Mouse (Mus musculus) lung, embryonic 14.5 days (tissue): ENCODE data around the gene Itga2b. TPM values are rescaled to one million over a fixed set of nuclear protein-coding genes. Genes with fewer than 3 reads are reported as not detected.

ENCODE experiments used
- ATAC-seq: fragments of 200-750 bp; cut with Nextera tagmentation; 2 replicates; pipeline ENCODE4 v1.8.0; 2017; ENCODE audit warnings: mild to moderate bottlenecking, moderate TSS enrichment, moderate library complexity; ENCODE audit not compliant: insufficient read depth
- DNase-seq: peaks from one replicate; pipeline ENCODE4 v3.0.0-alpha.2; 2015
- H3K27ac ChIP-seq: fragments of 300-500 bp; sonication (generic); 2 replicates; pipeline ENCODE4 v1.5.1; 2014; ENCODE audit warnings: low read depth, mild to moderate bottlenecking, moderate library complexity
- H3K27me3 ChIP-seq: fragments of 300-500 bp; sonication (generic); 2 replicates; pipeline ENCODE4 v1.6.1; 2014; ENCODE audit warnings: low read length, control low read depth; ENCODE audit not compliant: insufficient read depth
- H3K36me3 ChIP-seq: fragments of 300-500 bp; sonication (generic); 2 replicates; pipeline ENCODE4 v1.6.1; 2014; ENCODE audit warnings: control low read depth; ENCODE audit not compliant: insufficient read depth
- H3K4me1 ChIP-seq: fragments of 300-500 bp; sonication (generic); 2 replicates; pipeline ENCODE4 v1.6.1; 2014; ENCODE audit warnings: antibody characterized with exemption, control low read depth; ENCODE audit not compliant: insufficient read depth
- H3K4me2 ChIP-seq: fragments of 300-500 bp; sonication (generic); 2 replicates; pipeline ENCODE4 v1.6.1; 2014; ENCODE audit warnings: mild to moderate bottlenecking
- H3K4me3 ChIP-seq: fragments of 300-500 bp; sonication (generic); 2 replicates; pipeline ENCODE4 v1.5.1; 2014; ENCODE audit warnings: low read depth, low read length
- H3K9ac ChIP-seq: fragments of 300-500 bp; sonication (generic); 2 replicates; pipeline ENCODE4 v1.6.1; 2014
- H3K9me3 ChIP-seq: fragments of 300-500 bp; sonication (generic); 2 replicates; pipeline ENCODE4 v1.6.1; 2016; ENCODE audit warnings: low read depth, low read length, control low read depth
- CTCF ChIP-seq: IDR thresholded peaks from 2 replicates; pipeline ENCODE4 v1.5.1; 2016; ENCODE audit warnings: antibody characterized with exemption, low read depth
- WGBS: fragments of 180-500 bp; shearing (Covaris S2); extraction: QIAGEN DNeasy Blood & Tissue Kit; methylation state at CpG from one replicate; pipeline ENCODE4 v1.1.7; 2014; 5-methylcytosine and 5-hydroxymethylcytosine counted together
- microRNA-seq: library from miRNA; unstranded; fragments of <30 nt; microRNA quantifications from one replicate; pipeline ENCODE4, GENCODE M21; 2016; ENCODE audit warnings: borderline number of aligned reads
- polyA plus RNA-seq: library from polyadenylated mRNA; unstranded; fragments of >200 nt; fragmentation: Nextera tagmentation; extraction: Ambion mirVana; gene quantifications from 2 replicates; pipeline ENCODE4 v1.2.1, GENCODE M21; 2014

Gene Itga2b
- polyA plus RNA-seq, 1 experiment from 2014 or later, result 10.1 TPM

- Histone ChIP-seq H3K27me3 (peaks cover 11% of the 10 kb centered on the region; the same call in 1 of the 2 replicates), H3K4me3 (peak overlapping the region; percentile 80), H3K4me1 (peaks cover 7% of the 10 kb centered on the region; the same call in 1 of the 2 replicates), H3K9ac (peak overlapping the region; percentile 85), H3K27ac (0 out of 2 replicates have a peak overlapping the region, but pooled peaks have one; percentile 95), H3K4me2 (peak overlapping the region; percentile 96), H3K36me3 (peaks cover 29% of the 10 kb centered on the region), H3K9me3 (no peaks in the 10 kb centered on the region)
- no peak for ATAC-seq
- DNase-seq, result no peak
- TF ChIP-seq CTCF, result no peak
- 81% methylated on average over 11 of the region's 11 CpGs for WGBS
Observed at GRCm38 (mm10) chr11:102405544-102406285, 64.2 kb downstream of the Itga2b start.

GRCm38 (mm10) chr11:102404161-102405010 lies 65.5 kb downstream of the Itga2b start:
- peaks cover 24% of the 10 kb centered on the region for H3K27me3 ChIP-seq
- no peak for DNase-seq
- H3K4me3 ChIP-seq, result no peak overlapping the region
- no peak overlapping the region for H3K27ac ChIP-seq
- peaks cover 12% of the 10 kb centered on the region; the same call in 1 of the 2 replicates for H3K4me1 ChIP-seq
- 69% methylated on average over 18 of the region's 18 CpGs for WGBS
- TF ChIP-seq CTCF, result no peak
- H3K4me2 ChIP-seq, result peak overlapping the region; percentile 7
- H3K36me3 ChIP-seq, result peaks cover 29% of the 10 kb centered on the region
- H3K9ac ChIP-seq, result no peak overlapping the region
- no peak for ATAC-seq
- H3K9me3 ChIP-seq, result no peaks in the 10 kb centered on the region

GRCm38 (mm10) chr11:102403657-102404056 lies 66.3 kb downstream of the Itga2b start:
- Histone ChIP-seq H3K27me3 (peaks cover 31% of the 10 kb centered on the region), H3K27ac (no peak overlapping the region), H3K9ac (no peak overlapping the region), H3K4me3 (no peak overlapping the region), H3K4me2 (no peak overlapping the region), H3K9me3 (no peaks in the 10 kb centered on the region), H3K4me1 (peaks cover 13% of the 10 kb centered on the region; the same call in 1 of the 2 replicates), H3K36me3 (peaks cover 29% of the 10 kb centered on the region)
- no peak for TF ChIP-seq CTCF
- WGBS, result 94% methylated on average over 11 of the region's 11 CpGs
- ATAC-seq (no peak), DNase-seq (no peak)

Small RNAs within 50 kb of the gene (microRNA-seq; reads per million reads assigned to microRNA genes)
- gene Mir6930, result not detected

Other genes with a start within 250 kb of the Itga2b start
- gene Hdac5, start 240.0 kb downstream of the Itga2b start, polyA plus RNA-seq, result 41.1 and 42.7 TPM in 2 replicates
- 21.4 and 22.2 TPM in 2 replicates for gene BC030867, start 221.2 kb downstream of the Itga2b start, polyA plus RNA-seq
- 0.08 TPM in 1 of 2 replicates, not detected in the other for gene Asb16, start 201.4 kb downstream of the Itga2b start, polyA plus RNA-seq
- 48.8 and 49.9 TPM in 2 replicates for gene Tmub2, start 185.2 kb downstream of the Itga2b start, polyA plus RNA-seq
- gene Atxn7l3, start 173.5 kb downstream of the Itga2b start, polyA plus RNA-seq, result 17.4 TPM in 2 replicates
- gene Ubtf, start 150.4 kb downstream of the Itga2b start, polyA plus RNA-seq, result 86.0 and 93.8 TPM in 2 replicates
- 6.0 and 6.9 TPM in 2 replicates for gene Slc4a1, start 103.9 kb downstream of the Itga2b start, polyA plus RNA-seq
- 1.1 and 1.3 TPM in 2 replicates for gene Rundc3a, start 76.7 kb downstream of the Itga2b start, polyA plus RNA-seq
- 223 and 244 TPM in 2 replicates for gene Slc25a39, start 62.2 kb downstream of the Itga2b start, polyA plus RNA-seq
- gene Grn, start 39.8 kb downstream of the Itga2b start, polyA plus RNA-seq, result 113 and 116 TPM in 2 replicates
- gene Fam171a2, start 22.4 kb downstream of the Itga2b start, polyA plus RNA-seq, result 7.4 and 8.3 TPM in 2 replicates
- 47.0 and 49.4 TPM in 2 replicates for gene Gpatch8, start 86.3 kb upstream of the Itga2b start, polyA plus RNA-seq
- gene Gm11627, start 109.3 kb upstream of the Itga2b start, polyA plus RNA-seq, result 14.3 and 15.3 TPM in 2 replicates
- gene Fzd2, start 134.3 kb upstream of the Itga2b start, polyA plus RNA-seq, result 40.0 and 42.9 TPM in 2 replicates
- 0.22 and 0.64 TPM in 2 replicates for gene Meioc, start 193.6 kb upstream of the Itga2b start, polyA plus RNA-seq
- 44.5 and 46.4 TPM in 2 replicates for gene Ccdc43, start 227.7 kb upstream of the Itga2b start, polyA plus RNA-seq